Mouse (Mus musculus) midbrain, embryonic 10.5 days (tissue): ENCODE measurements at regions not wholly inside any gene's neighbourhood (a gene's known extent, or its start where the extent isn't known, plus 50 kb on each side); places are given as distances from the start of the nearest gene placed in this dataset.
"Not testable (repeated sequence)": the region's sequence is repeated elsewhere in the genome, so short reads cannot be mapped to it uniquely, and the experiment has no call there.

Experiments used
- DNase-seq: peaks from one replicate; pipeline ENCODE4 v3.0.0-alpha.2; 2017; ENCODE audit warnings: low spot score
- H3K27ac ChIP-seq: fragments of 300-500 bp; sonication (generic); replicated peaks from 2 replicates; pipeline ENCODE4 v1.5.1; 2016; ENCODE audit warnings: mild to moderate bottlenecking
- H3K27me3 ChIP-seq: fragments of 300-500 bp; sonication (generic); 2 replicates; pipeline ENCODE4 v1.6.1; 2016; ENCODE audit warnings: low read depth, mild to moderate bottlenecking; ENCODE audit not compliant: poor library complexity, severe bottlenecking
- H3K36me3 ChIP-seq: fragments of 300-500 bp; sonication (generic); 2 replicates; pipeline ENCODE4 v1.6.1; 2016; ENCODE audit warnings: mild to moderate bottlenecking, moderate library complexity
- H3K4me1 ChIP-seq: fragments of 300-500 bp; sonication (generic); 2 replicates; pipeline ENCODE4 v1.6.1; 2016
- H3K4me3 ChIP-seq: fragments of 300-500 bp; sonication (generic); 2 replicates; pipeline ENCODE4 v1.5.1; 2016; ENCODE audit warnings: mild to moderate bottlenecking, moderate library complexity
- H3K9me3 ChIP-seq: fragments of 300-500 bp; sonication (generic); replicated peaks from 2 replicates; pipeline ENCODE4 v1.6.1; 2016; ENCODE audit warnings: mild to moderate bottlenecking
- WGBS: fragments of 180-500 bp; shearing (Covaris S2); methylation state at CpG from one replicate; pipeline ENCODE4 v1.1.7; 2016; 5-methylcytosine and 5-hydroxymethylcytosine counted together

DNA sequence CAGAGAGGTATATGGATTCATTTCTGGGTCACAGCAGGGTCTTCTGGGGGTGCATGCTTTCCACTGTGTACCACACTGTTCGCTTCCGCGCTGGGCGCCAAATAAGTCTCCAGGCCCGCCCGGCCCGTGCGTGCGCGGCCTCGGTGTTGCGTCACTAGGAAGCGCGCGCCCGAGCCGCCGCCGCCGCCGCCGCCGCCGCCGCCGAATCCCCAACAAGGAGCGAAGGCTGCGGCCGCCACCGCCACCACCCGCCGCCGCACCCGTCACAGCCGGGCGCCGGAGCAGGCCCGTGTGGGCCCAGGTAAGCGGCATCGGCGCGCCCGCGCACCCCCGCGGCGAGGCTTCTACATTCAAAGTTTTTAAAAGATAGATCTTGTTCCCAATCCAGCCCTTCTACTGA lies 57.1 kb upstream of the Gm21119 start:
- DNase-seq, H3K4me1 ChIP-seq, H3K27me3 ChIP-seq, H3K9me3 ChIP-seq, H3K36me3 ChIP-seq, H3K27ac ChIP-seq: not testable (repeated sequence)
- H3K4me3 ChIP-seq: peak overlapping the region; percentile 41
- 68% methylated on average over 47 of the region's 47 CpGs for WGBS
